Mouse (Mus musculus): ENCODE measurements around the gene Tnfrsf13b.

Gene Tnfrsf13b

GRCm38 (mm10) chr11:61126606-61127355 lies at the start of gene Tnfrsf13b:
Tnfrsf13b (plus strand) TSS chr11:61126755.
- DNase-seq (ENCODE audit: low read depth, low spot score), result no peak

GRCm38 (mm10) chr11:61081624-61082023 lies 44.9 kb upstream of the Tnfrsf13b start:
- no peak for DNase-seq (ENCODE audit: low read depth, low spot score)

GRCm38 (mm10) chr11:61090195-61090594 lies 36.4 kb upstream of the Tnfrsf13b start:
- no peak for DNase-seq (ENCODE audit: low read depth, low spot score)

GRCm38 (mm10) chr11:61091192-61091591 lies 35.4 kb upstream of the Tnfrsf13b start:
- DNase-seq (ENCODE audit: low read depth, low spot score), result no peak

GRCm38 (mm10) chr11:61091642-61092262 lies 34.8 kb upstream of the Tnfrsf13b start:
- DNase-seq (ENCODE audit: low read depth, low spot score), result peak; percentile 63

- no peak for DNase-seq (ENCODE audit: low read depth, low spot score)
These were observed 28.5 kb upstream of the Tnfrsf13b start for GRCm38 (mm10) chr11:61098046-61098445.

- DNase-seq (ENCODE audit: low read depth, low spot score), result no peak
These were observed 23.9 kb upstream of the Tnfrsf13b start for GRCm38 (mm10) chr11:61102397-61103339.

GRCm38 (mm10) chr11:61104241-61104901 lies 22.2 kb upstream of the Tnfrsf13b start:
- peak; percentile 77 for DNase-seq (ENCODE audit: low read depth, low spot score)

GRCm38 (mm10) chr11:61108911-61109361 lies 17.6 kb upstream of the Tnfrsf13b start:
- no peak for DNase-seq (ENCODE audit: low read depth, low spot score)

GRCm38 (mm10) chr11:61109707-61110106 lies 16.8 kb upstream of the Tnfrsf13b start:
- DNase-seq (ENCODE audit: low read depth, low spot score), result no peak

- DNase-seq (ENCODE audit: low read depth, low spot score), result no peak
These were observed 16.4 kb upstream of the Tnfrsf13b start for GRCm38 (mm10) chr11:61110113-61110512.

- DNase-seq (ENCODE audit: low read depth, low spot score), result no peak
These were observed 15.6 kb upstream of the Tnfrsf13b start for GRCm38 (mm10) chr11:61110928-61111327.

GRCm38 (mm10) chr11:61111472-61111871 lies 15.1 kb upstream of the Tnfrsf13b start:
- no peak for DNase-seq (ENCODE audit: low read depth, low spot score)

GRCm38 (mm10) chr11:61112323-61112995 lies 14.1 kb upstream of the Tnfrsf13b start:
- no peak for DNase-seq (ENCODE audit: low read depth, low spot score)

GRCm38 (mm10) chr11:61116226-61116625 lies 10.3 kb upstream of the Tnfrsf13b start:
- no peak for DNase-seq (ENCODE audit: low read depth, low spot score)

GRCm38 (mm10) chr11:61119996-61120583 lies 6.5 kb upstream of the Tnfrsf13b start:
- no peak for DNase-seq (ENCODE audit: low read depth, low spot score)

GRCm38 (mm10) chr11:61122283-61122768 lies 4.2 kb upstream of the Tnfrsf13b start:
- no peak for DNase-seq (ENCODE audit: low read depth, low spot score)

- no peak for DNase-seq (ENCODE audit: low read depth, low spot score)
These were observed 3.7 kb upstream of the Tnfrsf13b start for GRCm38 (mm10) chr11:61122769-61123288.

- no peak for DNase-seq (ENCODE audit: low read depth, low spot score)
These were observed 2.7 kb upstream of the Tnfrsf13b start for GRCm38 (mm10) chr11:61123886-61124285.

GRCm38 (mm10) chr11:61125970-61126369 lies 585 bp upstream of the Tnfrsf13b start:
- DNase-seq (ENCODE audit: low read depth, low spot score), result no peak

Measured in retina, adult 2 months (tissue).